Mouse (Mus musculus): Measurements from ENCODE around the gene Atrn. TPM values are rescaled to one million over a fixed set of nuclear protein-coding genes. Genes with fewer than 3 reads are reported as not detected.
A peak's percentile ranks its signal among the peaks of the same experiment; 100 is the strongest.

The Atrn gene
- polyA plus RNA-seq, 1 experiment from 2014 or later = 5.3 TPM

GRCm38 (mm10) chr2:131052043-131052442 lies 145.7 kb downstream of the Atrn start:
- Histone ChIP-seq H3K27ac (ENCODE audit: low read length) (no peak overlapping the region), H3K9me3 (ENCODE audit: low read length) (no peaks in the 10 kb centered on the region), H3K4me2 (replicated peaks; ENCODE audit: low read depth, low read length) (no peak overlapping the region), H3K4me3 (ENCODE audit: low read depth, low read length) (no peak overlapping the region), H3K36me3 (ENCODE audit: insufficient read depth, low read length) (no peaks in the 10 kb centered on the region), H3K9ac (replicated peaks; ENCODE audit: low read depth) (no peak overlapping the region), H3K4me1 (ENCODE audit: insufficient read depth, low read depth, low read length) (peaks cover 8% of the 10 kb centered on the region; the same call in 1 of the 2 replicates), H3K27me3 (replicated peaks; ENCODE audit: insufficient read depth, low read length) (peaks cover 34% of the 10 kb centered on the region)
- 74% methylated on average over 5 of the region's 5 CpGs for WGBS
- no peak for ATAC-seq
- no peak for TF ChIP-seq CTCF (IDR thresholded peaks at IDR 0.05)
- TF ChIP-seq EP300 (IDR thresholded peaks at IDR 0.05) = no peak
- no peak for DNase-seq (ENCODE audit: low spot score)

GRCm38 (mm10) chr2:131052862-131053418 lies 146.6 kb downstream of the Atrn start:
- TF ChIP-seq CTCF (IDR thresholded peaks at IDR 0.05) (no peak), EP300 (IDR thresholded peaks at IDR 0.05) (no peak)
- Histone ChIP-seq H3K9me3 (ENCODE audit: low read length) (no peaks in the 10 kb centered on the region), H3K4me3 (ENCODE audit: low read depth, low read length) (no peak overlapping the region), H3K9ac (replicated peaks; ENCODE audit: low read depth) (no peak overlapping the region), H3K4me2 (replicated peaks; ENCODE audit: low read depth, low read length) (no peak overlapping the region), H3K36me3 (ENCODE audit: insufficient read depth, low read length) (no peaks in the 10 kb centered on the region), H3K4me1 (ENCODE audit: insufficient read depth, low read depth, low read length) (peaks cover 8% of the 10 kb centered on the region; the same call in 1 of the 2 replicates), H3K27ac (ENCODE audit: low read length) (no peak overlapping the region), H3K27me3 (replicated peaks; ENCODE audit: insufficient read depth, low read length) (peaks cover 34% of the 10 kb centered on the region)
- no peak for DNase-seq (ENCODE audit: low spot score)
- ATAC-seq = no peak
- 64% methylated on average over 6 of the region's 6 CpGs for WGBS

- 0 out of 2 replicates have a peak overlapping the region, but pooled peaks have one; percentile 17 for H3K4me3 ChIP-seq (ENCODE audit: low read depth, low read length)
- no peak for ATAC-seq
- TF ChIP-seq CTCF (IDR thresholded peaks at IDR 0.05) = no peak
- no peak overlapping the region for H3K9ac ChIP-seq (replicated peaks; ENCODE audit: low read depth)
- H3K4me1 ChIP-seq (ENCODE audit: insufficient read depth, low read depth, low read length) = peaks cover 8% of the 10 kb centered on the region; the same call in 1 of the 2 replicates
- no peak for DNase-seq (ENCODE audit: low spot score)
- no peaks in the 10 kb centered on the region for H3K36me3 ChIP-seq (ENCODE audit: insufficient read depth, low read length)
- peaks cover 34% of the 10 kb centered on the region for H3K27me3 ChIP-seq (replicated peaks; ENCODE audit: insufficient read depth, low read length)
- peak overlapping the region; percentile 33 for H3K4me2 ChIP-seq (replicated peaks; ENCODE audit: low read depth, low read length)
- H3K27ac ChIP-seq (ENCODE audit: low read length) = no peak overlapping the region
- no peaks in the 10 kb centered on the region for H3K9me3 ChIP-seq (ENCODE audit: low read length)
- 2% methylated on average over 45 of the region's 45 CpGs for WGBS
These were observed 147.8 kb downstream of the Atrn start for GRCm38 (mm10) chr2:131053851-131054645.

GRCm38 (mm10) chr2:131054646-131055264 lies 148.5 kb downstream of the Atrn start:
- TF ChIP-seq EP300 (IDR thresholded peaks at IDR 0.05) (no peak), CTCF (IDR thresholded peaks at IDR 0.05) (no peak)
- Histone ChIP-seq H3K36me3 (ENCODE audit: insufficient read depth, low read length) (no peaks in the 10 kb centered on the region), H3K27me3 (replicated peaks; ENCODE audit: insufficient read depth, low read length) (peaks cover 34% of the 10 kb centered on the region), H3K27ac (ENCODE audit: low read length) (no peak overlapping the region), H3K9ac (replicated peaks; ENCODE audit: low read depth) (no peak overlapping the region), H3K4me3 (ENCODE audit: low read depth, low read length) (0 out of 2 replicates have a peak overlapping the region, but pooled peaks have one; percentile 17), H3K9me3 (ENCODE audit: low read length) (no peaks in the 10 kb centered on the region), H3K4me2 (replicated peaks; ENCODE audit: low read depth, low read length) (peak overlapping the region; percentile 33), H3K4me1 (ENCODE audit: insufficient read depth, low read depth, low read length) (peaks cover 8% of the 10 kb centered on the region; the same call in 1 of the 2 replicates)
- WGBS = 7% methylated on average over 21 of the region's 21 CpGs
- DNase-seq (ENCODE audit: low spot score) (no peak), ATAC-seq (no peak)

GRCm38 (mm10) chr2:131055631-131056030 lies 149.3 kb downstream of the Atrn start:
- Histone ChIP-seq H3K27me3 (replicated peaks; ENCODE audit: insufficient read depth, low read length) (peaks cover 34% of the 10 kb centered on the region), H3K9me3 (ENCODE audit: low read length) (no peaks in the 10 kb centered on the region), H3K9ac (replicated peaks; ENCODE audit: low read depth) (no peak overlapping the region), H3K4me3 (ENCODE audit: low read depth, low read length) (no peak overlapping the region), H3K36me3 (ENCODE audit: insufficient read depth, low read length) (no peaks in the 10 kb centered on the region), H3K27ac (ENCODE audit: low read length) (no peak overlapping the region), H3K4me1 (ENCODE audit: insufficient read depth, low read depth, low read length) (peaks cover 8% of the 10 kb centered on the region; the same call in 1 of the 2 replicates), H3K4me2 (replicated peaks; ENCODE audit: low read depth, low read length) (0 out of 2 replicates have a peak overlapping the region, but pooled peaks have one; percentile 11)
- 6% methylated on average over 10 of the region's 10 CpGs for WGBS
- ATAC-seq (peak; percentile 39), DNase-seq (ENCODE audit: low spot score) (peak; percentile 68)
- TF ChIP-seq CTCF (IDR thresholded peaks at IDR 0.05) = peak; percentile 83
- no peak for TF ChIP-seq EP300 (IDR thresholded peaks at IDR 0.05)

- H3K4me3 ChIP-seq (ENCODE audit: low read depth, low read length) = no peak overlapping the region
- H3K9me3 ChIP-seq (ENCODE audit: low read length) = no peaks in the 10 kb centered on the region
- peak; percentile 46 for ATAC-seq
- TF ChIP-seq CTCF (IDR thresholded peaks at IDR 0.05) (peak; percentile 74), EP300 (IDR thresholded peaks at IDR 0.05) (no peak)
- no peak overlapping the region for H3K9ac ChIP-seq (replicated peaks; ENCODE audit: low read depth)
- H3K27me3 ChIP-seq (replicated peaks; ENCODE audit: insufficient read depth, low read length) = peaks cover 34% of the 10 kb centered on the region
- no peak overlapping the region for H3K27ac ChIP-seq (ENCODE audit: low read length)
- H3K4me1 ChIP-seq (ENCODE audit: insufficient read depth, low read depth, low read length) = peaks cover 8% of the 10 kb centered on the region; the same call in 1 of the 2 replicates
- peak; percentile 56 for DNase-seq (ENCODE audit: low spot score)
- no peaks in the 10 kb centered on the region for H3K36me3 ChIP-seq (ENCODE audit: insufficient read depth, low read length)
- WGBS = 4% methylated on average over 10 of the region's 10 CpGs
- H3K4me2 ChIP-seq (replicated peaks; ENCODE audit: low read depth, low read length) = 0 out of 2 replicates have a peak overlapping the region, but pooled peaks have one; percentile 11
These were observed 149.9 kb downstream of the Atrn start for GRCm38 (mm10) chr2:131056191-131056590.
